Mouse (Mus musculus): ENCODE data around the gene Bdh1. TPM values are rescaled to one million over a fixed set of nuclear protein-coding genes. Genes with fewer than 3 reads are reported as not detected.

The Bdh1 gene
- polyA plus RNA-seq, 1 experiment from 2014 or later, result 90.8 TPM

- H3K4me3 ChIP-seq, result no peak overlapping the region
- no peak overlapping the region for H3K9ac ChIP-seq
- peaks cover 6% of the 10 kb centered on the region; the same call in 1 of the 2 replicates for H3K9me3 ChIP-seq
- H3K27ac ChIP-seq, result peak overlapping the region; percentile 69
- no peaks in the 10 kb centered on the region for H3K27me3 ChIP-seq
- WGBS, result 62% methylated on average over 9 of the region's 9 CpGs
- peaks cover 22% of the 10 kb centered on the region for H3K4me1 ChIP-seq (replicated peaks)
- ATAC-seq (ENCODE audit: low FRiP score), result no peak
- H3K4me2 ChIP-seq, result no peak overlapping the region
- H3K36me3 ChIP-seq, result no peaks in the 10 kb centered on the region
Measured at GRCm38 (mm10) chr16:31475123-31475968, 53.3 kb downstream of the Bdh1 start.

- Histone ChIP-seq H3K4me1 (replicated peaks) (peaks cover 22% of the 10 kb centered on the region), H3K9ac (no peak overlapping the region), H3K27ac (no peak overlapping the region), H3K36me3 (no peaks in the 10 kb centered on the region), H3K4me3 (no peak overlapping the region), H3K9me3 (peaks cover 6% of the 10 kb centered on the region; the same call in 1 of the 2 replicates), H3K27me3 (no peaks in the 10 kb centered on the region), H3K4me2 (no peak overlapping the region)
- WGBS, result 57% methylated on average over 7 of the region's 7 CpGs
- no peak for ATAC-seq (ENCODE audit: low FRiP score)
Measured at GRCm38 (mm10) chr16:31476872-31477603, 55.0 kb downstream of the Bdh1 start.

GRCm38 (mm10) chr16:31485336-31485735 lies 63.3 kb downstream of the Bdh1 start:
- H3K4me3 ChIP-seq, result no peak overlapping the region
- no peaks in the 10 kb centered on the region; the same call in 1 of the 2 replicates for H3K9me3 ChIP-seq
- no peaks in the 10 kb centered on the region for H3K27me3 ChIP-seq
- ATAC-seq (ENCODE audit: low FRiP score), result no peak
- no peak overlapping the region for H3K27ac ChIP-seq
- WGBS, result 94% methylated on average over 5 of the region's 5 CpGs
- peaks cover 14% of the 10 kb centered on the region for H3K4me1 ChIP-seq (replicated peaks)
- H3K9ac ChIP-seq, result no peak overlapping the region
- H3K4me2 ChIP-seq, result no peak overlapping the region
- no peaks in the 10 kb centered on the region for H3K36me3 ChIP-seq

GRCm38 (mm10) chr16:31487266-31487665 lies 65.2 kb downstream of the Bdh1 start:
- H3K27ac ChIP-seq, result no peak overlapping the region
- no peak overlapping the region for H3K9ac ChIP-seq
- H3K4me3 ChIP-seq, result no peak overlapping the region
- no peak overlapping the region for H3K4me2 ChIP-seq
- no peaks in the 10 kb centered on the region for H3K9me3 ChIP-seq
- WGBS, result 86% methylated on average over 3 of the region's 3 CpGs
- H3K27me3 ChIP-seq, result peaks cover 4% of the 10 kb centered on the region; the same call in 1 of the 2 replicates
- ATAC-seq (ENCODE audit: low FRiP score), result no peak
- no peaks in the 10 kb centered on the region for H3K36me3 ChIP-seq
- H3K4me1 ChIP-seq (replicated peaks), result peaks cover 14% of the 10 kb centered on the region

GRCm38 (mm10) chr16:31489096-31489495 lies 67.0 kb downstream of the Bdh1 start:
- Histone ChIP-seq H3K4me2 (no peak overlapping the region), H3K9me3 (no peaks in the 10 kb centered on the region), H3K9ac (no peak overlapping the region), H3K27me3 (peaks cover 4% of the 10 kb centered on the region; the same call in 1 of the 2 replicates), H3K36me3 (no peaks in the 10 kb centered on the region), H3K4me1 (replicated peaks) (peaks cover 32% of the 10 kb centered on the region), H3K27ac (0 out of 2 replicates have a peak overlapping the region, but pooled peaks have one; percentile 4), H3K4me3 (no peak overlapping the region)
- ATAC-seq (ENCODE audit: low FRiP score), result 0 out of 2 replicates have a peak, but pooled peaks have one; percentile 10
- WGBS, result 12% methylated on average over 3 of the region's 3 CpGs

GRCm38 (mm10) chr16:31490967-31491366 lies 68.9 kb downstream of the Bdh1 start:
- WGBS, result 84% methylated on average over 7 of the region's 7 CpGs
- peaks cover 46% of the 10 kb centered on the region for H3K4me1 ChIP-seq (replicated peaks)
- no peak for ATAC-seq (ENCODE audit: low FRiP score)
- H3K4me3 ChIP-seq, result no peak overlapping the region
- H3K4me2 ChIP-seq, result no peak overlapping the region
- H3K27ac ChIP-seq, result no peak overlapping the region
- peaks cover 4% of the 10 kb centered on the region; the same call in 1 of the 2 replicates for H3K27me3 ChIP-seq
- no peaks in the 10 kb centered on the region for H3K36me3 ChIP-seq
- H3K9me3 ChIP-seq, result no peaks in the 10 kb centered on the region
- no peak overlapping the region for H3K9ac ChIP-seq

GRCm38 (mm10) chr16:31492921-31493549 lies 71.0 kb downstream of the Bdh1 start:
- ATAC-seq (ENCODE audit: low FRiP score), result 0 out of 2 replicates have a peak, but pooled peaks have one; percentile 14

GRCm38 (mm10) chr16:31493550-31493965 lies 71.5 kb downstream of the Bdh1 start:
- no peak overlapping the region for H3K4me2 ChIP-seq
- 41% methylated on average over 6 of the region's 6 CpGs for WGBS

More at GRCm38 (mm10) chr16:31492921-31493549, 71.0 kb downstream of the Bdh1 start:
- Histone ChIP-seq H3K9me3 (no peaks in the 10 kb centered on the region), H3K27ac (peak overlapping the region; percentile 42; the same call in 1 of the 2 replicates), H3K4me3 (no peak overlapping the region), H3K4me2 (no peak overlapping the region), H3K4me1 (replicated peaks) (peaks cover 46% of the 10 kb centered on the region), H3K9ac (no peak overlapping the region; the same call in 1 of the 2 replicates), H3K27me3 (peaks cover 4% of the 10 kb centered on the region; the same call in 1 of the 2 replicates), H3K36me3 (no peaks in the 10 kb centered on the region)
- 27% methylated on average over 12 of the region's 12 CpGs for WGBS

GRCm38 (mm10) chr16:31493991-31494390 lies 71.9 kb downstream of the Bdh1 start:
- H3K27me3 ChIP-seq, result peaks cover 4% of the 10 kb centered on the region; the same call in 1 of the 2 replicates
- no peaks in the 10 kb centered on the region for H3K9me3 ChIP-seq
- peaks cover 37% of the 10 kb centered on the region for H3K4me1 ChIP-seq (replicated peaks)
- H3K4me2 ChIP-seq, result no peak overlapping the region
- no peak for ATAC-seq (ENCODE audit: low FRiP score)
- no peaks in the 10 kb centered on the region for H3K36me3 ChIP-seq
- no peak overlapping the region for H3K4me3 ChIP-seq
- WGBS, result 40% methylated on average over 6 of the region's 6 CpGs
- H3K9ac ChIP-seq, result no peak overlapping the region
- no peak overlapping the region; the same call in 1 of the 2 replicates for H3K27ac ChIP-seq

More at GRCm38 (mm10) chr16:31493550-31493965, 71.5 kb downstream of the Bdh1 start:
- H3K27ac ChIP-seq, result peak overlapping the region; percentile 42; the same call in 1 of the 2 replicates
- H3K4me1 ChIP-seq (replicated peaks), result peaks cover 41% of the 10 kb centered on the region
- no peaks in the 10 kb centered on the region for H3K9me3 ChIP-seq
- no peak overlapping the region for H3K4me3 ChIP-seq
- no peak for ATAC-seq (ENCODE audit: low FRiP score)
- H3K27me3 ChIP-seq, result peaks cover 4% of the 10 kb centered on the region; the same call in 1 of the 2 replicates
- H3K9ac ChIP-seq, result no peak overlapping the region; the same call in 1 of the 2 replicates
- H3K36me3 ChIP-seq, result no peaks in the 10 kb centered on the region

GRCm38 (mm10) chr16:31495356-31495755 lies 73.3 kb downstream of the Bdh1 start:
- H3K27ac ChIP-seq, result 0 out of 2 replicates have a peak overlapping the region, but pooled peaks have one; percentile 12

GRCm38 (mm10) chr16:31495769-31496168 lies 73.7 kb downstream of the Bdh1 start:
- H3K4me2 ChIP-seq, result no peak overlapping the region
- H3K27ac ChIP-seq, result no peak overlapping the region
- no peak overlapping the region for H3K9ac ChIP-seq
- peaks cover 47% of the 10 kb centered on the region for H3K4me1 ChIP-seq (replicated peaks)
- H3K9me3 ChIP-seq, result no peaks in the 10 kb centered on the region
- H3K4me3 ChIP-seq, result no peak overlapping the region
- 77% methylated on average over 9 of the region's 9 CpGs for WGBS
- no peaks in the 10 kb centered on the region for H3K36me3 ChIP-seq
- H3K27me3 ChIP-seq, result peaks cover 4% of the 10 kb centered on the region; the same call in 1 of the 2 replicates
- ATAC-seq (ENCODE audit: low FRiP score), result no peak

More at GRCm38 (mm10) chr16:31495356-31495755, 73.3 kb downstream of the Bdh1 start:
- Histone ChIP-seq H3K4me2 (no peak overlapping the region), H3K36me3 (no peaks in the 10 kb centered on the region), H3K27me3 (peaks cover 4% of the 10 kb centered on the region; the same call in 1 of the 2 replicates), H3K4me3 (no peak overlapping the region), H3K9me3 (no peaks in the 10 kb centered on the region), H3K9ac (no peak overlapping the region), H3K4me1 (replicated peaks) (peaks cover 43% of the 10 kb centered on the region)
- ATAC-seq (ENCODE audit: low FRiP score), result no peak
- 68% methylated on average over 7 of the region's 7 CpGs for WGBS

Measured in hindbrain, embryonic 13.5 days (tissue).